Mouse (Mus musculus): ENCODE results near the gene Smim23.

DNA sequence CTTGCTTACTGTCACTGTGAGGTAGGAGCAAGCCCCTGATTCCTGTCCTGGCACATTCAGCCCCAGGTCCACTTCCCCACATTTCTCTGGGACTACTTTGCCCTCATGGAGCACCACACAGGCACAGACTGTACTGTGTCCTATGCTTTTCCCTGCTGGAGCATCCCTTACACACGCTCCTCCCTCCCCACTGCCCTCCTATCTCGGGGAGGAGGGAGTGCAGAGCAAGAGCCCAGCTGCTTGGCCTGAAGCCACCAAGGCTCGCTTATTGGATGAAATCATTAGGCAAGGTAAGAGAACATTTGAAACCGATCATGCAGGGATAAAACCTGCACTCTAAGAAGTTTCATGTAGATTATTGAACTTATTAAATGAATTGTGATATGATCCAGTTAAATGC is 20.7 kb downstream of the Smim23 start:
- TF ChIP-seq CTCF (IDR thresholded peaks at IDR 0.05; ENCODE audit: control insufficient read depth, insufficient read depth, insufficient replicate concordance, low read depth, low read length) (no peak), POLR2A (IDR thresholded peaks at IDR 0.05; ENCODE audit: control insufficient read depth, low read depth, low read length) (no peak)
